Mouse (Mus musculus): ENCODE measurements at regions not wholly inside any gene's neighbourhood (a gene's known extent, or its start where the extent isn't known, plus 50 kb on each side); places are given as distances from the start of the nearest gene placed in this dataset.

GRCm38 (mm10) chr19:27554841-27555240, 125.2 kb upstream of the Pum3 start:
- Histone ChIP-seq H3K4me3 (replicated peaks; ENCODE audit: low read length) (no peak overlapping the region), H3K36me3 (ENCODE audit: insufficient read depth, low read length) (no peaks in the 10 kb centered on the region), H3K9me3 (ENCODE audit: low read length) (no peaks in the 10 kb centered on the region), H3K4me1 (replicated peaks; ENCODE audit: low read depth, low read length) (no peaks in the 10 kb centered on the region), H3K27me3 (ENCODE audit: insufficient read depth, low read length) (no peaks in the 10 kb centered on the region)
- TF ChIP-seq NANOG (IDR thresholded peaks at IDR 0.05; ENCODE audit: borderline replicate concordance, low read length) (no peak), CTCF (conservative IDR thresholded peaks at IDR 0.05; ENCODE audit: low read length) (no peak), POU5F1 (IDR thresholded peaks at IDR 0.05; ENCODE audit: borderline replicate concordance, low read length) (no peak)

DNA sequence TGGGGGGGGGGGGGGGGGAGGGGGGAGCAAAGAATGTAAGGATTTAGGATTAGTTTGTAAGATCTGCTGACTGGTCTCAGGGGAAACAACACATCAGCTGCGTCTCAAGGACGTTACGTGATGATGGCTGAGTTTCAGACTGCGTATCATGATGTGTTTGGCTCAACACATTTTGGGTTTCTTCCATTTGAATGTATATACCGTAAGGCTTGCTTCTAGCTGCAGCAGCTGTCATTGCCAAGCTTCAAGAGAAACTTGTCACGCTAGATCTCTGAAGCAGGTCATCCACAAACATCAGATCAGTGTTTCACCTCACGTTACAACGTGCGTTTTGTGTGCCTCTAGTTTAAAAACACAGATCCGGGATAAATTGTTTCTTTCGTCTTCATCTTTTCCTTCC, 123.6 kb upstream of the Pum3 start:
- no peaks in the 10 kb centered on the region for H3K36me3 ChIP-seq (ENCODE audit: insufficient read depth, low read length)
- H3K4me1 ChIP-seq (replicated peaks; ENCODE audit: low read depth, low read length), result no peaks in the 10 kb centered on the region
- no peaks in the 10 kb centered on the region for H3K9me3 ChIP-seq (ENCODE audit: low read length)
- H3K27me3 ChIP-seq (ENCODE audit: insufficient read depth, low read length), result no peaks in the 10 kb centered on the region
- H3K4me3 ChIP-seq (replicated peaks; ENCODE audit: low read length), result no peak overlapping the region
- TF ChIP-seq NANOG (IDR thresholded peaks at IDR 0.05; ENCODE audit: borderline replicate concordance, low read length) (no peak), POU5F1 (IDR thresholded peaks at IDR 0.05; ENCODE audit: borderline replicate concordance, low read length) (no peak), CTCF (conservative IDR thresholded peaks at IDR 0.05; ENCODE audit: low read length) (no peak)

DNA sequence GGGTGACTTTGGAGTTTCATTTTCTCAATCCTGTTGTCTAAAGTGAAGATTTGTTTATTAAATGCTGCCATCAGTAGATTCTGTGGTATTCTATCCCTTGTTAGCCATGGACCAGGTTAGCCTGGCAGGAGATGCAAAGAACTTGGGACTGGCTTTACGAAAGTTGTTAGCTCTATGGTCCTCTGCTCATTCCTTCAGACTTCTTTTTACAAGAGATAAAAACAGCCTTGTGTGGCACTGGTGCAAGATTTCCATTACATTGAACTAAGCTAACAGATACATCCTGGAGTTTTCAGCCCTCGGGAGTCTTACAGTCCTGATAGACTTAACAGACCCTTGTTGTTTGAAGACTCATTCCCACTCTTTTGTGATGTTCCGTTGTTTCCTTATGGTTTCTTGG, 108.1 kb upstream of the Pum3 start:
- Histone ChIP-seq H3K4me3 (replicated peaks; ENCODE audit: low read length) (no peak overlapping the region), H3K4me1 (replicated peaks; ENCODE audit: low read depth, low read length) (no peaks in the 10 kb centered on the region), H3K36me3 (ENCODE audit: insufficient read depth, low read length) (no peaks in the 10 kb centered on the region), H3K27me3 (ENCODE audit: insufficient read depth, low read length) (no peaks in the 10 kb centered on the region), H3K9me3 (ENCODE audit: low read length) (no peaks in the 10 kb centered on the region)
- TF ChIP-seq POU5F1 (IDR thresholded peaks at IDR 0.05; ENCODE audit: borderline replicate concordance, low read length) (no peak), NANOG (IDR thresholded peaks at IDR 0.05; ENCODE audit: borderline replicate concordance, low read length) (no peak), CTCF (conservative IDR thresholded peaks at IDR 0.05; ENCODE audit: low read length) (no peak)

DNA sequence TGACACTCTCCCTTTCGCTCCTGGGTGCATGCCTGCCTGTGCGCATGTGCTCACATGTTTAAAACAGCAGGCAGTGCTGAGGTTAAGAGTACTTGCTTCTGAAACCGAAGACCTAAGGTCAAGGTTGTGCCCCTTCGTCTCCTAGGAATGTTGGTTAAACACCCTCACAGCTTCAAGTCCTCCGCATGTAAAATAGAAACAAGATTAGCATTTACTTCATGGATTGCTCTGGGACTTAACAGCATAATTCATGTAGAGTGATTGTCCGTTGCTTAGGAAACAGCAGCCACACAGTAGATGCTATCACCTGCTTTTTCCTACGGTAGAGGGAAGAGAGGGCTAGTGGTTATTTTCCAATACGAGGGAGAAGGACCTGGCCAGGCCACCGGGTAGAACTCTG, 107.4 kb upstream of the Pum3 start:
- H3K36me3 ChIP-seq (ENCODE audit: insufficient read depth, low read length), result no peaks in the 10 kb centered on the region
- H3K9me3 ChIP-seq (ENCODE audit: low read length), result no peaks in the 10 kb centered on the region
- no peak overlapping the region for H3K4me3 ChIP-seq (replicated peaks; ENCODE audit: low read length)
- H3K4me1 ChIP-seq (replicated peaks; ENCODE audit: low read depth, low read length), result no peaks in the 10 kb centered on the region
- TF ChIP-seq NANOG (IDR thresholded peaks at IDR 0.05; ENCODE audit: borderline replicate concordance, low read length), result no peak
- no peak for TF ChIP-seq POU5F1 (IDR thresholded peaks at IDR 0.05; ENCODE audit: borderline replicate concordance, low read length)
- TF ChIP-seq CTCF (conservative IDR thresholded peaks at IDR 0.05; ENCODE audit: low read length), result no peak
- H3K27me3 ChIP-seq (ENCODE audit: insufficient read depth, low read length), result no peaks in the 10 kb centered on the region

DNA sequence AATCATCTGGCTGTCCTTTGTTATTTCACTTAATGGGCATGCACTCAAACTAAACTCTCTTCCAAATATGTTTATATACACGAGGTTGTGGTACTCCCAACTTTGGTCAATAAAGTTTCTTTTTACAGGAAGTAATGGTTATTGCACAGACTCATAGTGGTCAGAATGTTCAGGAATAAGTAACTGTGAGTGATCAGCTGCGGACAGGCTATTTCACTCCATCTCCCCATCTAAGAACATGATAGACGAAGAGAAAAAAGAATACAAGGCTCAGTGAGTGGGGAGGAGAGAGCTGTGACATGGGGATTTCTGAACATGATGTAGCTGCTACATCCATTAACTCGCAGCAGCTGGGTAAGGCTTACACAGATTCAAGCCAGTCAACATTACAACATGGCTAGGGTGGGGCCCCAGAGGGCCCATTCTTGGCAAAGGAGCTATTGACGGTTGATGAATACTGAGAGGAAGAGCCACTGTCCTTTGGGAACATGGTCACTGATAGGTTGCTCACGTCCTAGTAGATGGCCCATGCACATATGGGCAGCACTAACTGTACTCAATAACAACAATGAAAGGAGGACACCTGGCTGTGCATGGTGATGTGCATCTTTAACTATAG, 98.4 kb upstream of the Pum3 start:
- H3K4me3 ChIP-seq (replicated peaks; ENCODE audit: low read length), result no peak overlapping the region
- no peaks in the 10 kb centered on the region for H3K27me3 ChIP-seq (ENCODE audit: insufficient read depth, low read length)
- no peaks in the 10 kb centered on the region for H3K4me1 ChIP-seq (replicated peaks; ENCODE audit: low read depth, low read length)
- no peak for TF ChIP-seq POU5F1 (IDR thresholded peaks at IDR 0.05; ENCODE audit: borderline replicate concordance, low read length)
- TF ChIP-seq CTCF (conservative IDR thresholded peaks at IDR 0.05; ENCODE audit: low read length), result no peak
- TF ChIP-seq NANOG (IDR thresholded peaks at IDR 0.05; ENCODE audit: borderline replicate concordance, low read length), result no peak
- 0 out of 2 replicates have a peak, but pooled peaks cover 3% of the 10 kb centered on the region for H3K9me3 ChIP-seq (ENCODE audit: low read length)
- no peaks in the 10 kb centered on the region for H3K36me3 ChIP-seq (ENCODE audit: insufficient read depth, low read length)

DNA sequence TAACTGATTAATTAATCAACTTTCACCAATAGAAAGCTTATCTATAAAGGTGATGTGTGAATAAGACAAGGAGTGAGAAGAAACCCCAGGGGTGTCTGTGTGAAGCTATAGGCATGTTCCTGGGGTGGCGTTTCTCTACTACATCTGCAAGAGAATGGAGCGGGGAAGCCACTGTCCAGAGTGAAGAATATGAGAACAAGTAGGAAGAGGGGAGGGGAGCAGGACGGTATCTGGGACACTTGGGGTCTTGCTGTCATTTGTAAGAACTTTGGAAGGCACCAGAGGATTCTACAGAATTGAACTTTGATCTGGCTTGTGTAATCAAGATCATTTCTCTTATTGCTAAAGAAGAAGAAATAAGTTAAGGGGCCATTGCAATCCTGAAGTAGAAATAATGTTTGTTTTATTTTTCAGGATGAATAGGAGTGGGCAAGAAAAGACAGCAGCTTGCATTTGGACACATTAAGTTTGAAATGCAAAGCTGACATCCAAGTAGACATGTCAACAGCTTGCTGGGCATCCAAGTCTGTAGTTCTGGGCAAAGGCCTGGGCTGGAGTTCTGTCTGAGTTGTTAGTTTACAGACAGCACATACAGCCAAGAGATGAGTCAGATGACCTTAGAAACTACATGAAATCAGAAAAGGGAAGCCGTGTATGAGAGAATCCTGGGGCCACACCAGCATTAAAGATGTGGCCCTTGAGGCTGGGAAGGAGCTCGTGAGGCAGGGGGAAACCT, 89.9 kb upstream of the Pum3 start:
- H3K36me3 ChIP-seq (ENCODE audit: insufficient read depth, low read length), result no peaks in the 10 kb centered on the region

DNA sequence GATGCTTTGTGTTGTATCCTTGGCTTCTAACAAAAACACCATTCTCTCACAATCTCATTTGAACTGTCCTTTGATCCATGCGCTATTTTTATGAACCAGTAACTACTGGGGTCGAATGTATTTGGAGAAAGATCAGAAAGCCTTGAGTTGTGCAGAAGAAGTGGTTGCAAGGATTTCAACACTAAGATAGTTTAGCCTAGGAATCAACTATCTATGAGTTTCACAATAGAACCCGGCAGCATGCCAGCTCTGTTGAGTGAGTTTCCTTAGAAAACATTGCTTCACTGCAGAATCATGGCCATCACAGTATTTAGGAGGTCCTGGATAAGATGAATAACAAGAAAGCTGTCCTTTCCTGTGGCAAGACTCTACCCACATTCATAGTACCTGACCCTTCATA, 84.6 kb upstream of the Pum3 start:
- H3K36me3 ChIP-seq (ENCODE audit: insufficient read depth, low read length), result no peaks in the 10 kb centered on the region
- H3K4me3 ChIP-seq (replicated peaks; ENCODE audit: low read length), result no peak overlapping the region
- H3K4me1 ChIP-seq (replicated peaks; ENCODE audit: low read depth, low read length), result peaks cover 10% of the 10 kb centered on the region; the same call in 1 of the 2 replicates
- peaks cover 46% of the 10 kb centered on the region for H3K9me3 ChIP-seq (ENCODE audit: low read length)
- TF ChIP-seq POU5F1 (IDR thresholded peaks at IDR 0.05; ENCODE audit: borderline replicate concordance, low read length) (no peak), NANOG (IDR thresholded peaks at IDR 0.05; ENCODE audit: borderline replicate concordance, low read length) (no peak), CTCF (conservative IDR thresholded peaks at IDR 0.05; ENCODE audit: low read length) (no peak)
- no peaks in the 10 kb centered on the region for H3K27me3 ChIP-seq (ENCODE audit: insufficient read depth, low read length)

More for the DNA sequence above, 89.9 kb upstream of the Pum3 start:
- Histone ChIP-seq H3K4me3 (replicated peaks; ENCODE audit: low read length) (no peak overlapping the region), H3K27me3 (ENCODE audit: insufficient read depth, low read length) (no peaks in the 10 kb centered on the region), H3K4me1 (replicated peaks; ENCODE audit: low read depth, low read length) (no peaks in the 10 kb centered on the region), H3K9me3 (ENCODE audit: low read length) (peaks cover 79% of the 10 kb centered on the region)
- TF ChIP-seq POU5F1 (IDR thresholded peaks at IDR 0.05; ENCODE audit: borderline replicate concordance, low read length) (no peak), NANOG (IDR thresholded peaks at IDR 0.05; ENCODE audit: borderline replicate concordance, low read length) (no peak), CTCF (conservative IDR thresholded peaks at IDR 0.05; ENCODE audit: low read length) (no peak)

DNA sequence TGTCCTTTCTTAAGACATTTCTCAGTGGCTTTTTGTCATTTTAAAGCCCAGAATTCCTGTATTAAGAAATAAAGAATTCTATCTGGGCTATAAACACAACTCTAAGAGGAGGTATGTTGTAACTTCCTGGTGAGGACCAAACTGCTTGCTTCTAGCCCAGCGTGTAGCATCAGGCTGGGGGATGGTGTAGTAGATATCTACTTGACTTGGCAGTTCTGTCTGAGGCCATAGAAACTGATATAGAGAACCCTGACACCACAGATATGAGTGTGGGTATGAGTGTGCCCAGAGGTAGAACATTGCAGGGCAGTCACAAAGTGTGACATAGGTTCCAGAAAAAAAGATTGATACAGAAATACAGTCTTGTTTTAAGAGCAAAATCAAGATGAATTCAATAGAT, 83.9 kb upstream of the Pum3 start:
- Histone ChIP-seq H3K4me1 (replicated peaks; ENCODE audit: low read depth, low read length) (peaks cover 10% of the 10 kb centered on the region), H3K36me3 (ENCODE audit: insufficient read depth, low read length) (no peaks in the 10 kb centered on the region), H3K4me3 (replicated peaks; ENCODE audit: low read length) (no peak overlapping the region), H3K9me3 (ENCODE audit: low read length) (peaks cover 39% of the 10 kb centered on the region), H3K27me3 (ENCODE audit: insufficient read depth, low read length) (no peaks in the 10 kb centered on the region)
- TF ChIP-seq POU5F1 (IDR thresholded peaks at IDR 0.05; ENCODE audit: borderline replicate concordance, low read length), result no peak
- no peak for TF ChIP-seq NANOG (IDR thresholded peaks at IDR 0.05; ENCODE audit: borderline replicate concordance, low read length)
- no peak for TF ChIP-seq CTCF (conservative IDR thresholded peaks at IDR 0.05; ENCODE audit: low read length)
